Mouse (Mus musculus) CD4-positive helper T cell, adult 2 months (primary cell): ENCODE data around the gene Bricd5.
"Not testable (repeated sequence)": the region's sequence is repeated elsewhere in the genome, so short reads cannot be mapped to it uniquely, and the experiment has no call there.

Experiments used
- DNase-seq: peaks from one replicate; pipeline ENCODE4 v3.0.0-alpha.2; 2012; ENCODE audit warnings: low read depth, missing footprints, low spot score

Gene Bricd5

DNA sequence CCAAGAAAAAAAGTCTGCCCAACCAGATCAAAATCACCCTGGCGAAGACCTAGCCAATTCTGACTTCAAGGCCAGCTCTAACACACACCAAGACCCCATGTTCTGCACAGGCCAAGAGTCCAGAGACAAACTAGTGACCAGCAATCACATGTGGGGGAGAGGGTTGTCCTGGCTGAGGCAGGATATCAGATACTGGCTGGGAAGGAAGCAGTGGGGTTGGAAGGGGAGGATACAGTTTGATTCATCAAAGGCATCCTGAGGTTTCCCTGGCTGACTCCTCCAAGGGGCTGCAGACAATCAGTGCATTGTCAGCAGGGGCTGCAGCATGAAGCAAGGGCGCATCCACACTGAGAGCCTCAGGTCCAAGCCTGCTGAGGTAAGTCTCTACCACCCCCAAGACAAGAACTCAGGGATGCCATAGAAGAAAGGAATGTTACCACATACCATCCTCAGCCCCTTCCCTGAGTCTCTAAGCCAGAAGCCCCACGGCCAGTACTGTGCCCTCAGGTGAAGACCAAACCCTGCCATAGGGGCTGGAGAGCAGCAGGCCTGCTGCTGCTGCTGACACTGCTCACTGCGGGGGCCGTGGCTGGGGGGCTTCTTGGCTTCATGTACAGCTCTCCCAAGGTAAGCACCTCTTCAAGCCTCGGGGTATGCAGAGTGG is at the start of gene Bricd5:
Gene Bricd5, plus strand, starts transcription at position 273 of the 664 bp plus-strand sequence.
- no peak for DNase-seq

GRCm38 (mm10) chr17:24424489-24424888 is 49.2 kb upstream of the Bricd5 start:
- no peak for DNase-seq

DNA sequence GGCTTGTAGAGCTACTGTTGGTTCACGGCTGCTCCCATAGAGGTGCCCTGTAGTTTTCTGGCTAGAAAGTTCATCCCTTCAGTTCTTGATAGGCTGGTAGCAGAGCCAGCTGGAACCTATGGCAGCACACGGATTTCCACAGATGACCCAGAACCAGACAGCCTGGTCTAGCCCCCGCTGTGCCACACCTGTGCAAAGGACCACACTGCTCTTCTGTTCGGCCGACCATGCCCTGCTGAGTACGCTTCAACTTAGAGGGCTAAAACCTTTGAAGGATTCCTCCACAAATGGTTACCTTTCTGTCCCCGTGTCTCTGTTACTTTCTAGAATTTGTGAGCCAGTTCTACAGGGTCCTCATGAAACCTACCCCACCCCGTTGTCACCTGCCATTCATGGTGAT is 48.4 kb upstream of the Bricd5 start:
- not testable (repeated sequence) for DNase-seq

- DNase-seq = no peak
These were observed 47.8 kb upstream of the Bricd5 start for GRCm38 (mm10) chr17:24425905-24426304.

- DNase-seq = peak; percentile 83
These were observed 47.1 kb upstream of the Bricd5 start, which contains the start of gene Eci1 for GRCm38 (mm10) chr17:24426471-24427169. Gene Eci1, plus strand, starts transcription at chr17:24426641.

DNA sequence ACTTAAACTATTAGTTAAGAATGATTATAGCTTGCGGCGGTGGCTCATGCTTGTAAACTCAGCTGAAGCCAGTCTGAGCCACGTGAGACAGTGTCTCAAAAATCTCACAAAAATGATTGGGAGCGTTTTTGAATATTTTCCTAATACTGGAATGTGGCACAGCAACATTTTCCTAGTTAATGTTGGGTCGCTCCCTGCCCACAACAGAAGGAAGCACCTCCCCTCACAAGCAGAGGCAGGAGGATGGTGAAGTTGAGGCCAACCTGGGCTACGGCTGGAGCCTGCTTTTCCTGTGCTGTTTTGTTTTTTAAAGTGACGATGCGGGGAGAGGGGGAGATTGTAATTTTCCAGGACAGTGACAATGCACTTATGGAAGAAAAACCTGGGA is 46.5 kb upstream of the Bricd5 start:
- no peak for DNase-seq

DNA sequence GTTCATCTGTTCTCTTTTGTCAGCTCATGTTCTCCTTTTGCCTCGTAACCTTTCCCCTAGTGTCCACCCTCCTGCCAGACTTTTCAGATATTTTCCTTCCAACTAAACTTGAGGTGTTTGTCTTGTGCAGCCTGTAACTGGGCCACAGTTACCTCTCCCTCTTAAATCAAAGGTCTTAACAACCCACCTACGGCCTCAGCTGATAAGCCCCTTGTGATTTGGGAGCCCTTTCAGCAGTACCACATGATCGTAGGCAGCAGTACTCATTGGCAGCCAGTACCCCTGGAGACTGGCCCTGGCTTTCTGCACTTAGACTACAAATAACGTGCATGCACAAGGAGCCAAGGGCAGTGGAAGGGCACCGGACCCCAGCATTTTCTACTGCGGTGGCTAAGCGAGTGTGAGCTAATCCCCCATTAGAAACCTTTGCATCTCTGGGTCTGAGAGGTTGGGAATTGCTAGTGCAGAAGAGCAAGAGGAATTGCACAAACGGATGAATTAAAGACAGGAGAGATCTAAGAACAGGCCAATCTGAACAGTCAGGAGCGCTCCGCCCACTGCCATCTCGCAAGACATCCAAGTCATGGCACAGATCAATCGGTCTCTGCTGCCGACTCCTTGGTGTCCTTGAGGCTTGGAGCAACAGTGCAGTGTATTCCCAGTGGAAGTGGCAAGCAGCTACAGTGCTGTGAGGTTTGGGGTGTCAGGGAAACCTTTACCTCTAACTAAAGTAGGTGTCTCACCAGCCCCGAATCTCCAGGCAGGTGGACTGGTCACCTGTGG is 44.3 kb upstream of the Bricd5 start:
- DNase-seq = no peak

DNA sequence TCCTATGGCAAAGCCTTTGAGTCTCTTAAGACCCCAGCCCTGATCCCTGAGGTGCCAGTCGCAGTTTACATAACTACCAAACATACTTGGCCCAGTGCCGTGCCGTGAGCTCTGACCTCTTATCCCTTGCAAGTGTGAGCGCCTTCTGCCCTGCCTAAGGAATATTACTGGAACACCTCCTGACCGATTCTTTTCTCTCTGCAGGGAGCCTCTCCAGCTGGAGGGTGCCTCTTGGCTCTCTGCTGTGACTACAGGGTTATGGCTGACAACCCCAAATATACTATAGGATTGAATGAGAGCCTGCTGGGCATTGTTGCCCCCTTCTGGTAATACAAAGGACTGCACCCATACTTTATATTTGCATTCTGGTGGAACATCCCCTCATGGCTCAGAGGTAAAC is 36.7 kb upstream of the Bricd5 start:
- peak; percentile 62 for DNase-seq

- no peak for DNase-seq
These were observed 33.3 kb upstream of the Bricd5 start for GRCm38 (mm10) chr17:24440377-24440776.

- no peak for DNase-seq
These were observed 32.5 kb upstream of the Bricd5 start for GRCm38 (mm10) chr17:24441148-24441547.

DNA sequence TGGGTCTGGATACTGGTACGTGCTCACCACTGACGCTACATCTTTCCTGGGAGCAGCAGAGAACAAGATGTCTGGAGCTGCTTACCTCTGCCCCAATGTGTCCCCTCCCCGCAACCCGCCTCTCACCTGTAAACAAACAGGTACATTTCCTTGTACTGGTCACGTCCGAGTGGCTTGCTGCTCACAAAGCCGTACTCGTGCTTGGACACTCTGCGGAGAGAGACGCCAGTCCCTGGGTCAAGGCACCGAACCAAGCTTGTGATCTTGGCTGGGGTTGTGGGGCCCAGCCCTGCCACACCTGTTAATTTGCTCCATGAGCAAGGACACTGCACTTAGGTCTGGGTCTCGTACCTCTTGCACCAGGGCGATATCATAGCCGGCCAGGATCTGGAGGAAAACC is 31.6 kb upstream of the Bricd5 start:
- DNase-seq = no peak

GRCm38 (mm10) chr17:24442632-24443155 is 31.0 kb upstream of the Bricd5 start, which contains the start of gene Dnase1l2:
Gene Dnase1l2, minus strand, starts transcription at chr17:24443105.
- no peak for DNase-seq

DNA sequence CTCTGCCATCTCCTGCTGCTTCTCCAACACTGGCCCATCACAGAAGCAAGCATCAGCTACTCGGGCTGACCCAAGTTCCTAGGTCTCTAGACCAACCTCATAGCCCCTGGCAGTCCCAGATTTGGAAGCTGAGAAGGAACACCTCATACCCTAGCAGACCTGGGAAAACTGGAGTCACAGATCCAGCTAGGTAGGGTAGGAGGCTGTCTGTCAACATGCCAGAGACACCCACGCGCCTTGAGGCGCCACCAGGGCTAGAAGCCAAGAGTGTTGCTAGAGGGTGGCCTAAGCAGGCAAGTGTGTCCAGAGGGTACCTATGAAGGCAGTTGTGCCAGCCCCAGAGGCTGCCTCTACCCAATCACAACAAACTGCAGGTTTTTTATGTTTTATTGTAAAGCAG is 30.3 kb upstream of the Bricd5 start:
- DNase-seq = no peak

- no peak for DNase-seq
These were observed 27.1 kb upstream of the Bricd5 start for GRCm38 (mm10) chr17:24446590-24446989.

DNA sequence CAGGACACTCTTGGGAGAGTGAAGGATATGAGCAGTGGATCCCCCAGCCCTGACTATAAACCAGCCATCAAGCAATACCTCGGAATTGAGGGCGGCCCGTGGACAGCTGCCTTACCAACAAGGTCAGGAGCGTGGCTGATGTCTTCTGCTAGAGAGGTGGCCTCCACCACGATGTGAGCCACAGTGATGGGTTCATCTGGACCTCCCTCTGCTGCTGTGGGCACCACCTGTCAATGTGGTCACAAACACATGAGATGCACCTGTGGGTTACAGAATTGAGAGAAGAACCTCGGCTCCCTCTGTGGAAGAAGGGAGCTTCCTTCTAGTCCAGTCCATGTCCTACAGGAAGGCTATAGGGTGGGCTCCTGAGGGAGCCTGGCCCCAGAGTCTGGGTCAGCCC is 24.2 kb upstream of the Bricd5 start:
- DNase-seq = no peak

DNA sequence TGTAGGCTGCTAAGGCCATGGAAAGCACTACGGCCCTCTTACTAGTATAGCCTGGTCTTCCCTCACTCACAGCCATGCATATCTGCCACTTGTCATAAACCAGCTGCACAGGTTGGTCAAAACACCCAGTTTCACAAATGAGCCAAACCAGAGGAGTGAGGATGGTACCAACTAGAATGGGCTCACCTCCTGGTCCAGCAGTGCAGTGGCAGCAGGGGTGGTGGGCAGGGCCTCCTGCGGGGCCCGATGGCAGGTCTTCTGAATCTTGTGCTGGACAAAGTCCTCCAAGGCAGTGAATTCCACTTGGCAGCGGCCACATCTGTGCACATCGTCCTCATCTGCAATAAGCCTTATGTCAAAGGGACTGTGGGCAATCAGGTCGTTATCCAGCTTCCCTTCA is 22.5 kb upstream of the Bricd5 start:
- no peak for DNase-seq

DNA sequence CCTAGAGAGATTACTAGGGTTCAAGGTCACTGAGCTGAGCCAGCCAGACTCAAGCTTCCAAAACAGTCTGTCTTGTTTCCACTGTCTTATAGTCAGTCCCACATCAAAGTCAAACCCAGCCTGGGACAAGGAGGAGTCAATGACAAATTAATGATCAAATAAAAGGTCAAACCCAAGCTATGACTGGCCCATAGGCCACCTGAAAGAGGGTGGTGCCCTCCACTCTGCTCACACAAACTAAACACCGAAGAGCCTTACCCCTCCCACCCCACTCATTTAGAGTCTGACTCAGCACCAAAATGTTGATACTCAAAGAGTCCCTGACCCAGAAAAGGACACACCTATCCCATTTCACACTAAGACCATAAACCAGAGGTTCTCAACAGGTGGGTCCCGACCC is 20.3 kb upstream of the Bricd5 start:
- DNase-seq = peak; percentile 47

- DNase-seq = peak; percentile 83
These were observed 19.4 kb upstream of the Bricd5 start for GRCm38 (mm10) chr17:24454218-24454755.

DNA sequence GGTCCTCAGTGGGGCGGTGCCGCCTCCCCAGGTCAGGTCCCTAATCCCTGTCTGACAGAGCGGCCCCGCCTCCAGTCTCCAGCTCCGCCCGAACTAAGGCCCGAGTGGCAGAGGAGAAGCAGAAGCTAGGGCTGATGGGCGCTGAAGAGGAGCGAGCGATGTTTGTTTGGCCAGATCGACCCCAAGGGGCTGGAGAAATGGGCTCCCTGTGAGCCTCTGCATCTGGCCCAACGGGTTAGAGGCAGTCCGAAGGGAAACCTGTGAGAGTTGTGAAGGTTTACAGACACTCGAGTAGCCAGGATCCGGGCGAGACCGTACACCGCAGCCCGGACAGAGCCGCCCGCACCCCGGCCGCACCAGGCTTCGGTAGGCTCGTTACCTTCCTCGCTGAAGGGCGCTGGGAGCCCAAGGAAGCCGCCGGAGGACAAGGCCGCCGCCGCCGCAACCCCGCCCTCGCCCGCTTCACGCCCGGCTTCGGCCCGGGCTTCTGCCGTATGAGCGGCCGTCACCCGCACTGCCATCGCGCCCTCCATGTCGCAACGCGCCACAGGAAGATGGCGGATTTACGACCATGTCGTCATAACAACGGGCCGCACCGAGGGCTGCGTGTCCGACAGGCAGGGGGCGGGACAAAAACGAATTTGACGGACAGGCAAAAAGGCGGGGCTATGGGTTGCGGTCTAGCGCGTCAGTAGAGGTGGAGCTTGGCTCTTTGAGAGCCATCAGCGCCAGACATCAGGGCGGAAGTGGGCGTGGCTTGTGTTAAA is 18.7 kb upstream of the Bricd5 start:
- peak; percentile 99 for DNase-seq

DNA sequence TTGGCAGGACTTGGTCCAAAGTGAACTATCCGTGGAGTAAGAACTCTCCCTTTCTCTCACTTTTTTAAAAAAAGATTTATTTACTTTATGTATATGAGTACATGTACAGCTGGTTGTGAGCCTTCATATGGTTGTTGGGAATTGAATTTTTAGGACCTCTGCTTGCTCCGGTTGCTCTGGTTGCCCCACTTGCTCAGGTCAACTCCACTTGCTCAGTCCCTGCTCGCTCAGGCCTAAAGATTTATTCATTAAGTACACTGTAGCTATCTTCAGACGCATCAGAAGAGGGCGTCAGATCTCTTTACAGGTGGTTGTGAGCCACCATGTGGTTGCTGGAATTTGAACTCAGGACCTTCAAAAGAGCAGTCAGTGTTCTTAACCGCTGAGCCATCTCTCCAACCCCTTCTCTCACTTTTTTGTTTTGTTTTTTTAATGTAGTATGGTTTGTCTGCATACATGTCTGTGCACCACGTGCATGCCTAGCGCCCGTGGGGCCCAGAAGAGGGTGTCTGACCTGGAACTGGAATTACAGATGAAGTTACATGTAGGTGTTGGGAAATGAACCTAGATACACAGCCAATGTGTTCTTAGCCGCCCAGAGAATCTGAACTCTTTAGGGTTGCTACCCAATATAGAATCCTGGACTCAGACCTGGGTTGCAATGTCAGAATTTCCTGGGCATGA is 18.0 kb upstream of the Bricd5 start:
- peak; percentile 33 for DNase-seq

DNA sequence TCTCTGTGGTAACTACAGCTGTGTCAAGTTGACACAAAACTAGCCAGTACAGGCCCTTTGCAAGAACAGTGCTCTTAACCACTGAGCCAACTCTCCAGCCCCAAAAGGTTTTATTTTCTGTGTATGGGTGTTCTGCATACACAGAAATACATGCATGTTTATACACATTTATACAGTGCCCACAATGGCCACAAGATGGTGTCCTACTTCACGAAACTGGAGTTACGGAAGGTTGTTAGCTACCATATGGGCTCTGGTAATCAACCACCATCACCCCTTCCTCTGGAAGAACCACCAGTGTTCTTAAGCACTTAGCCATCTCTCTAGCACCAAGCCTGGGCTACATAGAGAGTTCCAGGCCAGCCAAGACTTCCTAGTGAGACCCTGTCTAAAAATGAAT is 12.1 kb upstream of the Bricd5 start:
- DNase-seq = peak; percentile 67
